Mouse (Mus musculus) testis, postnatal 10 days (tissue): ENCODE measurements at regions not wholly inside any gene's neighbourhood (a gene's known extent, or its start where the extent isn't known, plus 50 kb on each side); places are given as distances from the start of the nearest gene placed in this dataset.

Experiments
- DNase-seq: peaks from one replicate; pipeline ENCODE4 v3.0.0; 2021; ENCODE audit warnings: low spot score

- no peak for DNase-seq
Measured at GRCm38 (mm10) chr5:33548800-33549199, 80.6 kb downstream of the Fam53a start.

GRCm38 (mm10) chr5:33543372-33543771, 86.1 kb downstream of the Fam53a start:
- DNase-seq, result peak; percentile 86

GRCm38 (mm10) chr5:33542643-33543042, 86.8 kb downstream of the Fam53a start:
- DNase-seq, result no peak

GRCm38 (mm10) chr5:33542000-33542554, 87.4 kb downstream of the Fam53a start:
- DNase-seq, result no peak

GRCm38 (mm10) chr5:33540259-33540658, 89.2 kb downstream of the Fam53a start:
- DNase-seq, result no peak

GRCm38 (mm10) chr5:33537429-33537828, 92.0 kb downstream of the Fam53a start:
- DNase-seq, result no peak

GRCm38 (mm10) chr5:33537017-33537416, 92.4 kb downstream of the Fam53a start:
- DNase-seq, result no peak

GRCm38 (mm10) chr5:33536261-33536660, 93.2 kb downstream of the Fam53a start:
- no peak for DNase-seq

- DNase-seq, result no peak
Measured at GRCm38 (mm10) chr5:33535145-33536010, 94.1 kb downstream of the Fam53a start.

- no peak for DNase-seq
Measured at GRCm38 (mm10) chr5:33534345-33534744, 95.1 kb downstream of the Fam53a start.

GRCm38 (mm10) chr5:33533185-33533584, 96.2 kb downstream of the Fam53a start:
- DNase-seq, result no peak

GRCm38 (mm10) chr5:33531263-33531662, 97.5 kb upstream of the Nkx1-1 start:
- no peak for DNase-seq

- DNase-seq, result peak; percentile 64
Measured at GRCm38 (mm10) chr5:33529771-33530170, 96.0 kb upstream of the Nkx1-1 start.

GRCm38 (mm10) chr5:33528971-33529670, 95.3 kb upstream of the Nkx1-1 start:
- DNase-seq, result no peak

GRCm38 (mm10) chr5:33527750-33528149, 94.0 kb upstream of the Nkx1-1 start:
- no peak for DNase-seq

- no peak for DNase-seq
Measured at GRCm38 (mm10) chr5:33527316-33527715, 93.5 kb upstream of the Nkx1-1 start.

GRCm38 (mm10) chr5:33521951-33522742, 88.4 kb upstream of the Nkx1-1 start:
- DNase-seq, result no peak

- DNase-seq, result no peak
Measured at GRCm38 (mm10) chr5:33520856-33521255, 87.1 kb upstream of the Nkx1-1 start.

- DNase-seq, result no peak
Measured at GRCm38 (mm10) chr5:33519394-33519793, 85.6 kb upstream of the Nkx1-1 start.

GRCm38 (mm10) chr5:33518860-33519259, 85.1 kb upstream of the Nkx1-1 start:
- DNase-seq, result no peak

- no peak for DNase-seq
Measured at GRCm38 (mm10) chr5:33517625-33518024, 83.8 kb upstream of the Nkx1-1 start.

- no peak for DNase-seq
Measured at GRCm38 (mm10) chr5:33516211-33516610, 82.4 kb upstream of the Nkx1-1 start.
